11 mouse cellular contexts compared by ENCODE assay signal in the genomic region with DNA sequence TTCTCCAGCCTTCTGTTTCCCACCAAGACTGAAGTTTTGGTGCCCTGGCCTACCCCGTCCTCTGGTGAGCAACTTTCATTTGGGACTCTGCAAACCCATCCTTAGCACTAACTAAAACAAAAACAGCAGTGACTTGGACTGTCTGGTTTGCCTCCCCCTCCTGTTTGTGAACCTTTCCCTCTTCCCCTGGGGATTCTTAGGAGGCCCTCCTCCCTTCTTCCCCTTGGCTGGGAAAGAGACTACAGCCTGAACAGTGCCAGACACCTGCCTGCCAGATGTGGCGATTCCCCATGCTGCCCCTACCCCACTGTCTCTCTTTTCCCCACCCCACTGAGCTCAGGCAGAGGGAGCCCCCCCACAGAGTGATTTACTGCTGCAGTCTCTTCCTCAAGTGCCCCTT. TPM values are rescaled to one million over a fixed set of nuclear protein-coding genes. Genes with fewer than 3 reads are reported as not detected.
A peak's percentile ranks its signal among the peaks of the same experiment; 100 is the strongest.
DNase-seq lines count a peak whose midpoint lies in the region; ATAC-seq and TF ChIP-seq lines count a peak whose summit lies in the region.
"Had no signal": no experiment of that assay in that cellular context is flagged by ENCODE, and none has a peak within 500 bp of the region (broad histone marks: within the 10 kb centered on the region; RNA-seq: fewer than 3 reads in every experiment).

No protein-coding gene starts in this region.

- ATAC-seq in heart, embryonic 12.5 days (ENCODE audit: insufficient number of reproducible peaks, low FRiP score), result no peak
- ATAC-seq in hindbrain, embryonic 13.5 days (ENCODE audit: low FRiP score), result no peak
- ATAC-seq in midbrain, postnatal 0 days (ENCODE audit: low FRiP score), result no peak
- no peak for ATAC-seq in activated CD4-positive, CD25-positive, alpha-beta regulatory T cell, adult 4 months

- no peak overlapping the region for H3K4me2 ChIP-seq in heart, embryonic 12.5 days
- peak overlapping the region; percentile 49 for H3K4me2 ChIP-seq in hindbrain, embryonic 13.5 days
- no peak overlapping the region; the same call in 1 of the 2 replicates for H3K4me2 ChIP-seq in midbrain, postnatal 0 days (ENCODE audit: low read depth, low read length, poor library complexity, severe bottlenecking)

- 0 out of 2 replicates have a peak overlapping the region, but pooled peaks have one; percentile 28 for H3K9ac ChIP-seq in heart, embryonic 12.5 days
- H3K9ac ChIP-seq in hindbrain, embryonic 13.5 days, result peak overlapping the region; percentile 67
- H3K9ac ChIP-seq in midbrain, postnatal 0 days (replicated peaks; ENCODE audit: low read length, poor library complexity, severe bottlenecking), result no peak overlapping the region; the same call in 1 of the 2 replicates

- no peak for DNase-seq in heart, postnatal 14 days
- DNase-seq in embryo, embryonic 11.5 days (ENCODE audit: low read depth, low spot score), result peak; percentile 83
- no peak for DNase-seq in midbrain, postnatal 0 days (ENCODE audit: low spot score)
- no peak for DNase-seq in thymus, postnatal 14 days
- no peak for DNase-seq in layer of hippocampus, adult 8-10 months (ENCODE audit: low spot score in 2 of 2)
- DNase-seq: kidney, adult 11 months; thymus, adult 2 months had no signal

- intact Hi-C loops in heart, postnatal 14 days (cut with DNase I), result no loop called here

- peaks cover 62% of the 10 kb centered on the region for H3K4me1 ChIP-seq in heart, embryonic 12.5 days (replicated peaks)
- peaks cover 93% of the 10 kb centered on the region for H3K4me1 ChIP-seq in hindbrain, embryonic 13.5 days (replicated peaks)
- peaks cover 49% of the 10 kb centered on the region for H3K4me1 ChIP-seq in midbrain, postnatal 0 days (ENCODE audit: insufficient read depth, low read length)

- 27% methylated on average over 2 of the region's 2 CpGs for WGBS in heart, embryonic 12.5 days
- WGBS in hindbrain, embryonic 13.5 days, result 17% methylated on average over 2 of the region's 2 CpGs
- 18% methylated on average over 2 of the region's 2 CpGs for WGBS in midbrain, postnatal 0 days

- no peaks in the 10 kb centered on the region for H3K9me3 ChIP-seq in heart, embryonic 12.5 days (replicated peaks)
- H3K9me3 ChIP-seq in hindbrain, embryonic 13.5 days, result no peaks in the 10 kb centered on the region
- H3K9me3 ChIP-seq in midbrain, postnatal 0 days (ENCODE audit: low read length), result no peaks in the 10 kb centered on the region

- peaks cover 34% of the 10 kb centered on the region for H3K36me3 ChIP-seq in heart, embryonic 12.5 days
- peaks cover 4% of the 10 kb centered on the region; the same call in 1 of the 2 replicates for H3K36me3 ChIP-seq in hindbrain, embryonic 13.5 days
- H3K36me3 ChIP-seq in midbrain, postnatal 0 days (ENCODE audit: insufficient read depth, low read length), result peaks cover 6% of the 10 kb centered on the region; the same call in 1 of the 2 replicates

- TF ChIP-seq CTCF in midbrain, postnatal 0 days (IDR thresholded peaks at IDR 0.05), result no peak

- no peaks in the 10 kb centered on the region for H3K27me3 ChIP-seq in heart, embryonic 12.5 days (replicated peaks)
- no peaks in the 10 kb centered on the region for H3K27me3 ChIP-seq in hindbrain, embryonic 13.5 days
- H3K27me3 ChIP-seq in midbrain, postnatal 0 days (ENCODE audit: insufficient read depth, low read length), result no peaks in the 10 kb centered on the region

- H3K4me3 ChIP-seq in heart, embryonic 12.5 days, result no peak overlapping the region
- H3K4me3 ChIP-seq in hindbrain, embryonic 13.5 days, result no peak overlapping the region
- no peak overlapping the region for H3K4me3 ChIP-seq in midbrain, postnatal 0 days (ENCODE audit: low read depth, low read length)

- H3K27ac ChIP-seq in heart, embryonic 12.5 days (ENCODE audit: poor library complexity, severe bottlenecking), result peak overlapping the region; percentile 63
- peak overlapping the region; percentile 100 for H3K27ac ChIP-seq in hindbrain, embryonic 13.5 days
- H3K27ac ChIP-seq in midbrain, postnatal 0 days (ENCODE audit: low read depth, low read length), result peak overlapping the region; percentile 97

RNA-seq across cellular contexts. Expression of gene Gpr84, which starts 9.4 kb away (rescaled TPM):
- 0.17 and 0.29 TPM in 2 replicates for polyA plus RNA-seq in heart, embryonic 12.5 days (2016; fragmentation: Nextera tagmentation; extraction: Ambion mirVana)
- total RNA-seq in heart, postnatal 14 days (2021), result not detected
- polyA plus RNA-seq in hindbrain, embryonic 13.5 days (2015; fragmentation: Nextera tagmentation; extraction: Ambion mirVana), result 0.23 and 0.34 TPM in 2 replicates
- total RNA-seq in midbrain, postnatal 0 days (2014; rRNA removed), result 0.27 TPM in 1 of 2 replicates, not detected in the other
- 0.29 and 0.37 TPM in 2 replicates for polyA plus RNA-seq in midbrain, postnatal 0 days (2015; fragmentation: Nextera tagmentation; extraction: Ambion mirVana)
- not detected for polyA plus RNA-seq in activated CD4-positive, CD25-positive, alpha-beta regulatory T cell, adult 4 months (2017; shearing (Covaris generic))
- total RNA-seq in layer of hippocampus, adult 8-10 months (2022), result 1 to 10 TPM in 2 of 4 experiments, under 1 TPM in 2; 0.35 to 9.3 (median 4.4) TPM

RNA-seq across cellular contexts. Expression of gene Copz1, which starts 28.5 kb away (rescaled TPM):
- 166 TPM in 2 replicates for polyA plus RNA-seq in heart, embryonic 12.5 days (2016; fragmentation: Nextera tagmentation; extraction: Ambion mirVana)
- 10 to 100 TPM; 58.9 to 63.6 TPM for total RNA-seq in heart, postnatal 14 days (2021)
- 219 and 222 TPM in 2 replicates for polyA plus RNA-seq in hindbrain, embryonic 13.5 days (2015; fragmentation: Nextera tagmentation; extraction: Ambion mirVana)
- 127 and 151 TPM in 2 replicates for total RNA-seq in midbrain, postnatal 0 days (2014; rRNA removed)
- polyA plus RNA-seq in midbrain, postnatal 0 days (2015; fragmentation: Nextera tagmentation; extraction: Ambion mirVana), result 178 and 184 TPM in 2 replicates
- 100 to 1,000 TPM; 231 to 266 TPM for polyA plus RNA-seq in activated CD4-positive, CD25-positive, alpha-beta regulatory T cell, adult 4 months (2017; shearing (Covaris generic))
- total RNA-seq in layer of hippocampus, adult 8-10 months (2022), result 100 to 1,000 TPM in 1 of 4 experiments, 10 to 100 TPM in 3; 90.6 to 100 (median 94.2) TPM

RNA-seq across cellular contexts. Expression of gene Zfp385a, which starts 38.8 kb away (rescaled TPM):
- polyA plus RNA-seq in heart, embryonic 12.5 days (2016; fragmentation: Nextera tagmentation; extraction: Ambion mirVana), result 9.2 and 10.3 TPM in 2 replicates
- 10 to 100 TPM; 16.6 to 18.4 TPM for total RNA-seq in heart, postnatal 14 days (2021)
- 18.6 and 19.9 TPM in 2 replicates for polyA plus RNA-seq in hindbrain, embryonic 13.5 days (2015; fragmentation: Nextera tagmentation; extraction: Ambion mirVana)
- total RNA-seq in midbrain, postnatal 0 days (2014; rRNA removed), result 22.0 and 26.5 TPM in 2 replicates
- 26.9 and 28.8 TPM in 2 replicates for polyA plus RNA-seq in midbrain, postnatal 0 days (2015; fragmentation: Nextera tagmentation; extraction: Ambion mirVana)
- polyA plus RNA-seq in activated CD4-positive, CD25-positive, alpha-beta regulatory T cell, adult 4 months (2017; shearing (Covaris generic)), result not detected
- total RNA-seq in layer of hippocampus, adult 8-10 months (2022), result 10 to 100 TPM; 37.9 to 55.5 (median 47.0) TPM

RNA-seq across cellular contexts. Expression of gene Nfe2, which starts 42.8 kb away (rescaled TPM):
- polyA plus RNA-seq in heart, embryonic 12.5 days (2016; fragmentation: Nextera tagmentation; extraction: Ambion mirVana), result 12.1 and 12.4 TPM in 2 replicates
- total RNA-seq in heart, postnatal 14 days (2021), result under 1 TPM; 0.60 to 0.83 TPM
- polyA plus RNA-seq in hindbrain, embryonic 13.5 days (2015; fragmentation: Nextera tagmentation; extraction: Ambion mirVana), result 1.1 and 1.4 TPM in 2 replicates
- 0.99 and 3.2 TPM in 2 replicates for total RNA-seq in midbrain, postnatal 0 days (2014; rRNA removed)
- 0.26 and 0.32 TPM in 2 replicates for polyA plus RNA-seq in midbrain, postnatal 0 days (2015; fragmentation: Nextera tagmentation; extraction: Ambion mirVana)
- polyA plus RNA-seq in activated CD4-positive, CD25-positive, alpha-beta regulatory T cell, adult 4 months (2017; shearing (Covaris generic)), result 1 to 10 TPM; 1.2 TPM
- total RNA-seq in layer of hippocampus, adult 8-10 months (2022), result not detected
- total RNA-seq: CH12.LX had no signal
